Mouse (Mus musculus): Measurements from ENCODE around the gene Mrpl40. TPM values are rescaled to one million over a fixed set of nuclear protein-coding genes. Genes with fewer than 3 reads are reported as not detected.

Gene Mrpl40
- polyA plus RNA-seq, 1 experiment: 22.5 TPM

GRCm38 (mm10) chr16:18828630-18829029 lies 48.0 kb downstream of the Mrpl40 start:
- no peak for DNase-seq (ENCODE audit: low spot score)

DNA sequence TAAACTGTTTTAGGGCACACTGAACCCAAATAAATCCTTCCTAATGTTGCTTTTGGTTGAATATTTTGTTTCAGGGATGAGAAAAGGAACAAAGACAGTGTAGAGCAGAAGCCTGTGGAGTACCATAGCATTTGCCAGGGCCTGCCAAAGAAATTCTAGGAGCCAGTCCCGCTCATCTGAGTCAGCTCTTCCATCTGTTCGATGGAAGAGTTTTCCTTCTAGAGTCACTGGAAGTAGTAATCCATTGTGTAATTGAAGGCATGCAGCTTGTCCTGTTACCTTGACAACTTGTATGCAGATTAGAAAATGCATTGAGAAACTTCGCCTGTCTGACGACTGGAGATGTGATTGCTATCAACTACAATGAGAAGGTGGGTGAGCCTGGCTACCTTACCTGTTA lies 53.7 kb downstream of the Mrpl40 start:
- DNase-seq (ENCODE audit: low spot score): no peak

- no peak for DNase-seq (ENCODE audit: low spot score)
Measured at GRCm38 (mm10) chr16:18822356-18822755, 54.3 kb downstream of the Mrpl40 start.

Other genes with a start within 250 kb of the Mrpl40 start
- 44.7 and 46.4 TPM in 2 replicates for gene Sept5, start 246.9 kb downstream of the Mrpl40 start, polyA plus RNA-seq (2012; rRNA removed)
- gene Cldn5, start 100.0 kb downstream of the Mrpl40 start, polyA plus RNA-seq (2012; rRNA removed): 45.6 and 48.4 TPM in 2 replicates
- gene Ufd1, start 65.1 kb downstream of the Mrpl40 start, polyA plus RNA-seq (2012; rRNA removed): 58.0 TPM in 2 replicates
- gene Cdc45, start 64.9 kb downstream of the Mrpl40 start, polyA plus RNA-seq (2012; rRNA removed): 2.9 and 4.4 TPM in 2 replicates
- 41.6 and 56.6 TPM in 2 replicates for gene 2510002D24Rik, start 40.3 kb downstream of the Mrpl40 start, polyA plus RNA-seq (2012; rRNA removed)
- gene Gm28539, start 40.3 kb downstream of the Mrpl40 start, polyA plus RNA-seq (2012; rRNA removed): not detected in 2 replicates
- gene Hira, start 175 bp upstream of the Mrpl40 start, polyA plus RNA-seq (2012; rRNA removed): 34.4 and 36.8 TPM in 2 replicates